Comparison of ENCODE assay signal across 8 mouse cellular contexts in the genomic region with DNA sequence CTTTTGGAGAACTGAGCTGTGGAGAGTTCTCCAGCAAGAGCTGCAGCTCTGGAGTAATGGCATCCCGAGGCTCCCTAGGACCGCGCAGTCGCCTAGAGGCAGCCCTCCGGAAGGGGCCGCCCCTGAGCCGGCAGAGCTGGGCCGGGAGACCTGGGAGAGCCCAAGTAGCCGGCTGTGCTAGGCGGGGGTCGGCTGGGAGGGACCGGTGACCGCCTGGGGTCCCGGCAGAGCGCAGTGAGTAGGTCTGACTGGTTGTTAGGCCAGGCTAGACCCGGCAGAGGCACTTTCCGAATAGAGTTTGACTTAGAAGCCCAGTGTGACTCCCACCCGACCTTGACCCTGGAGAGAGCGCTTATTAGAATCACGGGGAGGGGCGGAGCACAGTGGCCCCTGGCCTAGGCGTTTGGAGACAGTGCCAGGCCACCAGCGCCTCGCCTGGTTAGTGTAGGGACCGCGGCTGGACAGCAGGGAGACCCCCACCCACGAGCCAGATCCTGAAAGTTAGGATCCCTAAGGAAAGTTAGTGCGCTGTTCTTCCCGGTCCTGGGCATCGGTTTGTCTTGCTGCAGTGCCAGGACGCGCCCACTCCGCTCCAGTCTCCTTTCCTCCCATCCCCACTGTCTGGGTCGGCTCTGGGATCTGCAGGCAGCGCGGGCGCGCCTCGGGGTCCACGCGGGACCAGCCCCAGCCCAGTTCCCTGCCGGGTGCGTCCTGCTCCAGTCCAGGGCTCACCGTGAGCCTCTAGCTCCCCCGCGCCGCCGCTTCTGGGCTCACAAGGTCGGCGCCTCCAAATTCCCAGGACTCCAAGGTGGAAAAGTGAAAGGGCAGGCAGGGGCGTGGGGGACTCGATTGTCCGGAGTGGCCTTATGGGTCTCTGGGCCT. TPM values are rescaled to one million over a fixed set of nuclear protein-coding genes. Genes with fewer than 3 reads are reported as not detected.
DNase-seq lines count a peak whose midpoint lies in the region; ATAC-seq and TF ChIP-seq lines count a peak whose summit lies in the region.

A gene (minus strand): TSS at position 70 of the 882 bp plus-strand sequence.

- peak; percentile 35 for TF ChIP-seq CTCF in hindbrain, postnatal 0 days (IDR thresholded peaks at IDR 0.05; ENCODE audit: low read depth)

- no peaks in the 10 kb centered on the region for H3K36me3 ChIP-seq in hindbrain, postnatal 0 days (ENCODE audit: insufficient read depth, low read length)

- peak within 1 kb of the TSS; percentile 36; the same call in 1 of the 2 replicates for H3K27ac ChIP-seq in hindbrain, postnatal 0 days

- peak within 1 kb of the TSS; percentile 31 for H3K9ac ChIP-seq in hindbrain, postnatal 0 days (replicated peaks; ENCODE audit: low read length)

- DNase-seq in embryo, embryonic 10 days (ENCODE audit: low spot score), result peak; percentile 87
- peak; percentile 86 for DNase-seq in gastrocnemius, postnatal 14 days
- DNase-seq in hindbrain, postnatal 0 days (ENCODE audit: low spot score), result peak; percentile 70
- DNase-seq in left cerebral cortex, adult 8-10 months (ENCODE audit: low spot score in 2 of 2), result peak; percentile 25 to 28
- DNase-seq in right cerebral cortex, postnatal 25 days, result peak; percentile 52
- DNase-seq in yolk sac, embryonic 10.5 days (ENCODE audit: low spot score), result peak; percentile 84

- H3K4me3 ChIP-seq in hindbrain, postnatal 0 days (ENCODE audit: low read length), result peak within 1 kb of the TSS; percentile 38

- H3K27me3 ChIP-seq in hindbrain, postnatal 0 days (ENCODE audit: insufficient read depth, low read length), result peaks cover 14% of the 10 kb centered on the region; the same call in 1 of the 2 replicates

- intact Hi-C loops in gastrocnemius, postnatal 14 days (cut with DNase I; ENCODE audit: low total_unique reads), result no loop called here

- peak; percentile 43 for ATAC-seq in activated CD4-positive, CD25-positive, alpha-beta regulatory T cell, adult 4 months
- ATAC-seq in hindbrain, postnatal 0 days, result peak; percentile 94
- ATAC-seq in megakaryocyte, adult 5-6 weeks (ENCODE audit: poor library complexity, severe bottlenecking), result peak; percentile 53

- no peaks in the 10 kb centered on the region for H3K9me3 ChIP-seq in hindbrain, postnatal 0 days (ENCODE audit: low read length)

- H3K4me2 ChIP-seq in hindbrain, postnatal 0 days (ENCODE audit: low read depth, low read length), result peak within 1 kb of the TSS; percentile 73

- under 1% methylated on average over 53 of the region's 53 CpGs for WGBS in hindbrain, postnatal 0 days

- peaks cover 4% of the 10 kb centered on the region; the same call in 1 of the 2 replicates for H3K4me1 ChIP-seq in hindbrain, postnatal 0 days (ENCODE audit: insufficient read depth, low read length)

RNA-seq across cellular contexts. Expression of the gene that starts here (rescaled TPM):
- not detected for polyA plus RNA-seq in activated CD4-positive, CD25-positive, alpha-beta regulatory T cell, adult 4 months (2017; shearing (Covaris generic))
- under 1 TPM; 0.47 to 0.59 TPM for total RNA-seq in gastrocnemius, postnatal 14 days (2021)
- 1.3 and 1.4 TPM in 2 replicates for total RNA-seq in hindbrain, postnatal 0 days (2014; rRNA removed)
- 1.2 and 1.6 TPM in 2 replicates for polyA plus RNA-seq in hindbrain, postnatal 0 days (2015; fragmentation: Nextera tagmentation; extraction: Ambion mirVana)
- 1 to 10 TPM in 2 of 4 experiments, under 1 TPM in 2; 0.80 to 1.2 (median 1.0) TPM for total RNA-seq in left cerebral cortex, adult 8-10 months (2022)
- total RNA-seq in megakaryocyte, adult 5-6 weeks (2015), result not detected in 2 replicates
- total RNA-seq in megakaryocyte, adult 5-6 weeks (2017), result not detected in 2 replicates

Comparison
In these comparisons a context has a peak if more than half of its experiments do, and no peak if none do; other contexts are left out.
1. Peak in every context shown above with its lines: DNase-seq, ATAC-seq, H3K4me3 ChIP-seq and H3K27ac ChIP-seq.
2. Peak in ATAC-seq in activated CD4-positive, CD25-positive, alpha-beta regulatory T cell, adult 4 months; RNA of the gene not detected or under 1 TPM.
3. Peak in DNase-seq in gastrocnemius, postnatal 14 days; RNA of the gene not detected or under 1 TPM.
4. Peak in ATAC-seq in megakaryocyte, adult 5-6 weeks; RNA of the gene not detected or under 1 TPM.
5. ATAC-seq: peak in every context shown above with its lines; median percentile 94 in hindbrain, postnatal 0 days; 53 in megakaryocyte, adult 5-6 weeks; 43 in activated CD4-positive, CD25-positive, alpha-beta regulatory T cell, adult 4 months.
6. DNase-seq: peak in every context shown above with its lines; median percentile 87 in embryo, embryonic 10 days; 86 in gastrocnemius, postnatal 14 days; 84 in yolk sac, embryonic 10.5 days; 70 in hindbrain, postnatal 0 days; 52 in right cerebral cortex, postnatal 25 days; 26 in left cerebral cortex, adult 8-10 months.